Mouse (Mus musculus) left cerebral cortex, postnatal 25 days (tissue): Measurements from ENCODE around the gene Rergl. TPM values are rescaled to one million over a fixed set of nuclear protein-coding genes. Genes with fewer than 3 reads are reported as not detected.
A peak's percentile ranks its signal among the peaks of the same experiment; 100 is the strongest.

Experiments
- DNase-seq, 2 experiments: peaks; one replicate each; pipeline ENCODE4 v3.0.0; 2022; ENCODE audit warnings: low spot score in 2 of 2, mixed read lengths in 1 of 2
- intact Hi-C: fragments of 180-260 bp; cut with DNase I; formaldehyde crosslinking; loops from one replicate; pipeline ENCODE4 v1.15.1; 2025
- total RNA-seq, 2 experiments: library from RNA; stranded (reverse); gene quantifications; 2 replicates each; pipeline ENCODE4 v1.2.3; 2021

Rergl gene
- total RNA-seq: not detected

DNA sequence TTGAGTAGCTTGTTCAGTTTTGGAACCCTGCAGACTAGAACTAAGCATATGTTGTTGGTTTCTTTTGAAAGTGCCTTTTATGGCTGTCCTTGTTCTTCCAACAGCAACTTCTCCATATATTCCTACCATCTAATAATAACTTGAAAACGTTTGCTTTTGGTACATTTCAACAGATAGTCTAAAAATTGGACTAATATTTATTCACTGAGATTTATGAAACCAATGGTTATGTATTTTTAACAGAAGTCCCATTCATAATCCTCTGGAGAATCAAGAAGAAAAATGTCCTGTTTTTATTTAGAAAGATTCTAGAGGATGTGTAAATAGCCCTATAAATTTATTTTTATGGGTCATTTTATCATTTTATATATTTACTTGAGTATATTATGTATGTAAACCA is at the start of gene Rergl:
Gene Rergl, minus strand, starts transcription at position 101 of the 400 bp plus-strand sequence.
- intact Hi-C loops: no loop called here

DNA sequence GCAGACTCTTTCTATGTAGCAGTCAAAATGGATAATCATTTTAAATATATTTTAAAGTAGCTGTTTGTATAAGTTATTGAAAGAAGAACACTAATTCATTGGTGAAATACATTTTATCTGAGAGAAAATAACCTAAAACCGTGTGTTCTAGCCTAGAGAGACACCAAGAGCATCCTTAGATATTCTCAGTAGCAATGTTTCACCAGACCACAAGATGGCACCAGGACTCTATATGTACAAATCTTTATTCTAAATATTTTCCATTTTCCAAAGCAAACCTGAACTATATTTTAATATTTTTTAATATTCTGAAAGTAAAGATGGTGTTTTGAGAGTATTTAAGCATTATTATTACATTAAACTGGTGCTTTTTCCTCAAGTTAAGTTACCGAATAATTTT is 36.7 kb upstream of the Rergl start:
- intact Hi-C loops: loop anchor here (5.0 kb wide), 1 partner anchor 39 kb away; no protein-coding TSS in a partner anchor
- peak in 1 of 2 experiments; percentile 21 for DNase-seq

More for the DNA sequence above, at the start of gene Rergl:
- no peak for DNase-seq

DNA sequence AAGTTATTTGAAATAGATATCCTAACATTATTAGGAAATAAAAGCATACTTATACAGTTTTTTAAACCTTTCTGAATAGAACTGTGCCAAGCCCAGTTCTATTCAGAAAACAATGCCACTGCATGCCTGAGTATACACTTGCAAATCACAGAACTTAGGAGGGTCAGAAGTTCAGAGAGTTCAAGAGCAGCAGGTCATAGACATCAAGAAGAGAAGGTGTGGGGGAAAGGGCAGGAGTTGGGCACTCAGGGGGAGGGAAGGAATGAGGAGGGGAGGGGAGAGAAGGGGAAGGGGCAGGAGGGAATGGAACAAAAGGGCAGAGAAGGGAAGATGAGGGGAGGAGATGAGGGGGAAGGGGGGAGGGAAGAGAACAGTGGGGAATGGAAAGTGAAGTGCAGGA is 23.6 kb upstream of the Rergl start:
- DNase-seq: no peak
- intact Hi-C loops: no loop called here

DNA sequence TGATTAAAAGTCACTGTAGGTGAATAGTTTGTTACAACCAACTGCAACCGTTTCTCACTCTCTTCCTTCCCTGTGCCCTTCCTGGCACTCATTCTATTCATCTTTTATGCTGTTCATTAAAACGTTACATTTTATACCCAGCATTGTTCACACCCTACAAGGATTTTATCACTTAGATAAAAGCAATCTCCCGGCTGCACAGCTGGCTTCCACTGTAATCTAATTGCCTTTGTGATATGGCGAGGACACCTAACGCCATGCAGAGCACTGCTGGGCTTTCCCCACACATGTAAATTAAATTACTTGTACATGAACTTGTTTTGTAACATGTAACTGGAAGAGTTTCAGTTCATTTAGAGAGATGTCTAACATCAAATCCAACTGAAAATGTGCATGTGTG is 22.5 kb upstream of the Rergl start:
- intact Hi-C loops: no loop called here

DNA sequence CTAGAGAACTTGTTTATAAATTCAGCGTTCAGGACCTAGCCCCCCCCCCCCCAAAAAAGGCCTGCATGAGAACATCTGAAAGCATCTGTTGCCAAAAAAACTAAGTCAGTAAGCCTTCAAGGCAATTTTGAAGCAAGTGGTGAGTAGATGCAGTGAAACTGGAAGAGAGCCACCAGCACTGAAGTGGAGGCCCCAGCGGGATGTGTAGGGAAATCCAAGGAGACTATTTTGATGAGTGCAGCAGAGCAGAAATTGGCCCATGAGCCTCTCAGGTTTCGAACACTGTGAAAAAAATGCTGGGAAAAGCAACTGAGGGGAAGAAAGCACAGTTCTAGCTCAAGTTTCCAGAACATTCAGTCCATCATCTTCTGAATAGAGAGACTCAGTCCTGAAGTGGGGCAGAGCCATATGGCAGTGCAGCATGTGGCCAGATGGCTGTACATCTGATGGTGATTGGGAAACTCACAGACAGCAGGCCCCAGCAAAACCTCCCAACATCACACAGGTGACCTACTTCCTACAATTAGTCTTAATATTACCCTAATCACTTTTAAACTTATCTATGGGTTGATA is 13.2 kb upstream of the Rergl start:
- intact Hi-C loops: no loop called here

More for the DNA sequence above, 22.5 kb upstream of the Rergl start:
- DNase-seq: no peak

DNA sequence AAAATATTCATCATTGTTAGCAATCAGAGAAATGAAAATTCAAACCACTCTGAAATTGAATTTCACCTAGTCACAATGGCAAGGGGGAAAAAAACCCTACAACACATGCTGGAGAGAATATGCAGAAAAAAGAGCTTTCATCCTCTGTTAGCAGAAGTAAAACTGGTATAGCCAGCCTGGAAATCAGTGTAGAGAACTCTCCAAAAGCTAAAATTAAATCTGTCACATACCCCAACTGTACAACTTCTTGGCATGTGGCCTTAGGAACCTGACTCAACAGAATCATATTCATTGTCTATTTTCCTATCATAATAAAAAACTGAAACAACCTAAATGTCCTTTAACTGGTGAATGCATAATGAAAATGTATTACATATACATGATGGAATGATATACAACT is 22.0 kb downstream of the Rergl start:
- DNase-seq: peak in 1 of 2 experiments; percentile 28
- intact Hi-C loops: no loop called here

More for the DNA sequence above, 13.2 kb upstream of the Rergl start:
- DNase-seq: no peak

DNA sequence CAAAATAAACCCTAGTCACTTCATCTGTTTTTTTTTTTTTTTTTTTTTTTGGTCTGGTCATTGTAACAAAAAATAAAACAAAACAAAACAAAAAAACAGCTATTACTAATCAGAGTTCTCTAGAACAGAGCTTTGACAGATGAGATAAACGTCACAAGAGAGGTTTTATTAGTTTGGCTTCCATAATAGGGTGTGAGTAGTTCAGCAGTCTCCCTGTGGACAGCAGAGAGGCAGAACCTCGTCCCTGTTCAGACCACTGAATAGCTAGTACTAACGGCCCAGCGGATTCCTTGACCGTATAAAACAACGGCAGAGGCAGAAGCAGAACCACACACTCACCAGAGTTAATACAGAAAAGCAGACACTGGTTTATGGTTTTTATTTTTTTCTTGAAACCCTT is 36.8 kb downstream of the Rergl start:
- no peak for DNase-seq
- intact Hi-C loops: loop anchor here (5.0 kb wide), 1 partner anchor 988 kb away; no protein-coding TSS in a partner anchor

DNA sequence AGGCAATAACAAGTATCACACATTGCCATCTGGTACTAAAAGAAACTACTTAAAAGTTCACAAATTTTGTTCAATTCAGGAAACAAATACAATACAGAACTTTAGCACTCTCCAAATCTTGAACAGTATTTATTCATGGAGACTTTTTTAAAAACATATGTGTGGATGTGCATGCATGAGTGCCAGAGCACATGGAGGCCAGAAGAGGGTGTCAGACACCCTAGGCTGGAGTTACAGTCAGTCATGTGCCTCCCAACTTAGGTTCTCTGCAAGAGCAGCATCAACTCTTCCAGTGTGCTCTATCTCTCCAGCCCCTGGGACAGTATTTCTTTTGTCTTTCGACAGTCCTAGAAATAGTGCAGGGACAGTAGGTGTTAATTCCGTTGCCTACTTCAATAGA is 37.5 kb downstream of the Rergl start:
- no peak for DNase-seq
- intact Hi-C loops: loop anchor here (5.0 kb wide), 1 partner anchor 987 kb away; no protein-coding TSS in a partner anchor

DNA sequence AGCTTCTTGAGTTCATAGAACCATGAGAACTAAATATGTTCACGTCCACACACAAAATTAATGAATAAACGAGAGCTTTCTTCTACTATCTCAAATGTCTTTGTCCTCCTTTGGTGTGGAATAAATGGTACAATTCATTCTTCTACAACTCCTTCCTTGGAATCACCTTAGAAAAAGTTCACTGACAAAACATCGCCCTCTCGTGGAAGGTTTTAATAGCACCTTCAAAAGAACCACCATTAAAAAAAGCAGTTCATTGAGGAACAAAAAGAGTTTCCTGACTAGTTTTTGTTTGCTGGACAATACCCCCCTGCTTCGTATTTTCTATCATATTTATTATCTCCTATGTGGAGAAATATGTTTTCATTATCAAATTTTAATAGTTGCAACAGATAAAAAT is 40.7 kb downstream of the Rergl start:
- intact Hi-C loops: loop anchor here (2.0 to 5.0 kb wide), 2 partner anchors 984 to 1288 kb away; no protein-coding TSS in a partner anchor
- peak; percentile 48 to 66 for DNase-seq

DNA sequence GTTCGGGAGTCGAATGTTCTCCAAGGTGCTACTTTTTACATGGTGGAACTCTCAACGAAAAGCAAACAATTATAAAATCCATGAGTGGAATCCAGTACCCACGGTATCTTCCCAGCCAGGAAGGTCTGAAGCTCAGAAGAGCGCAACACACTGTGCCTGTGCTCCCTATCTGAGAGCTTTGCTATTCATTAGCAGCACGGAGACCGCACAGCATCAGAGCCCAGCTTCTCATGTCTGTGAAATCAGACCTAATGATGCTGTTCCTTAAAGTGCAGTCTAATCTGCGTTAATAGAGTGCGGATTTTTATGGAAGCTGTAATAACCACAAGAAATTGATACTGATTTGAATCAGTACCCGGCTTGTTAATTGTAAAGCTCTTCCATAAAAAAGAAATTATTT is 41.3 kb downstream of the Rergl start:
- intact Hi-C loops: loop anchor here (2.0 to 5.0 kb wide), 2 partner anchors 983 to 1288 kb away; no protein-coding TSS in a partner anchor
- no peak for DNase-seq

DNA sequence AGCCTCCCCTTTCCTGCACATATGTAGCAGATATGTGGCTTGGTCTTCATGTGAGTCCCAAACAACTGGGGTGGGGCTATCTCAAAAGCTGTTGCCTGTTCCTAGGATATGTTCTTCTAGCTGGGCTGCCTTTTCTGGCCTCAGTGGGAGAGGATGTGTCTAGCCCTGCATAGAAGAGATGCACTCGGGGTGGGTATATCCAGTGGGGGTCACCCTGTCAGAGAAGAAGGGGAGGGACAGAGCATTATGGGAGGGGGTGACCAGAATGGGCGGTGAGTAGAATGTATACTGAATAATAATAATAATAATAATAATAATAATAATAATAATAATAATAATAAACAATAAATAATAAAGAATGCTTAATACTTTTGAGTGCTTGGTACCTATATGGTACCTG is 57.8 kb downstream of the Rergl start:
- intact Hi-C loops: no loop called here
- DNase-seq: no peak

Other genes starting within 250 kb of the Rergl start
- gene Pik3c2g, start 85.2 kb upstream of the Rergl start, total RNA-seq: under 1 TPM in 1 of 2 experiments, not detected in 1; 0.23 TPM